Comparison of ENCODE assay signal across 9 mouse cellular contexts in the genomic region with DNA sequence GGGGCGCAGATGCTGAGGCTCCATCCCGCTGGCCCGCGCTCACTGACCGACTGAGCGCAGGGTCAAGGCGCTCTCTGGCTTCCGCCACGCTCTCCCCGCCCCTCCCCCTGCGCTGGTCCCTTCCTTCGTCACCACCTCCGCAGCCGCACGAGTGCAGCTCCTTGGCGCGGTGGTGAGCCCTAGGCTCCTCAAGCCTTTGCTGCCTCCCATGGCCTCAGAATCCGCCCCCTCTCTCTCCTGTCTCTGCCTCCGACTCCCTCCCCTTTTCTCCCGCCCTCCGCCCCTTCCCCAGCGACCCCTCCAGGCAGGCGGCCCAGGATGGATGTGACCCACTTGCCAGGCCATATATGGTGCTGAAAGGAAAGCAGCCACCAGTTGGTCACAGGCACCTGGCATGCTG. TPM values are rescaled to one million over a fixed set of nuclear protein-coding genes. Genes with fewer than 3 reads are reported as not detected.
DNase-seq lines count a peak whose midpoint lies in the region; ATAC-seq lines count a peak whose summit lies in the region.
"Not testable (repeated sequence)": the region's sequence is repeated elsewhere in the genome, so short reads cannot be mapped to it uniquely, and the experiment has no call there.
"Had no signal": no experiment of that assay in that cellular context is flagged by ENCODE, and none has a peak within 500 bp of the region (broad histone marks: within the 10 kb centered on the region; RNA-seq: fewer than 3 reads in every experiment).

Gm3248 (minus strand) TSS at position 111 of the 400 bp plus-strand sequence.

- H3K9ac ChIP-seq in ES-E14 (ENCODE audit: insufficient read depth, low read depth, low read length, poor library complexity, severe bottlenecking) = peak within 1 kb of the TSS; percentile 18; the same call in 1 of the 2 replicates
- peak within 1 kb of the TSS; percentile 60 for H3K9ac ChIP-seq in forebrain, embryonic 16.5 days (replicated peaks; ENCODE audit: low read depth, low read length)
- 0 out of 2 replicates have a peak within 1 kb of the TSS, but pooled peaks have one; percentile 22 for H3K9ac ChIP-seq in kidney, embryonic 16.5 days (replicated peaks; ENCODE audit: low read length)
- not testable (repeated sequence) for H3K9ac ChIP-seq in limb, embryonic 15.5 days; stomach, embryonic 15.5 days
- peak within 1 kb of the TSS; percentile 63 for H3K9ac ChIP-seq in midbrain, embryonic 13.5 days (replicated peaks)

- not testable (repeated sequence) for H3K4me1 ChIP-seq in ES-E14 (ENCODE audit: control insufficient read depth in 2 of 2, insufficient read depth in 2 of 2, low read length in 2 of 2, poor library complexity in 1 of 2); forebrain, embryonic 16.5 days (replicated peaks; ENCODE audit: control insufficient read depth, insufficient read depth, low read length); kidney, embryonic 16.5 days (ENCODE audit: insufficient read depth, low read length); limb, embryonic 15.5 days; midbrain, embryonic 13.5 days (replicated peaks); stomach, embryonic 15.5 days

- not testable (repeated sequence) for ATAC-seq in forebrain, embryonic 16.5 days; kidney, embryonic 16.5 days (ENCODE audit: low FRiP score, low TSS enrichment); limb, embryonic 15.5 days (ENCODE audit: insufficient number of reproducible peaks, low FRiP score, low TSS enrichment, low read depth); stomach, embryonic 15.5 days (ENCODE audit: insufficient read depth, low FRiP score, low read depth)
- ATAC-seq in midbrain, embryonic 13.5 days = peak; percentile 79

- in situ Hi-C loops in ES-E14 (cut with MboI; ENCODE audit: low sequenced_read_pairs in 2 of 2, unreplicated experiment in 2 of 2) = not testable (repeated sequence)

- intact Hi-C loops in heart, postnatal 10 days (cut with DNase I) = not testable (repeated sequence)

- peak; percentile 27 for DNase-seq in ES-E14 (ENCODE audit: low read depth, low spot score)
- DNase-seq in cerebellum, postnatal 10 days = peak; percentile 56 to 64
- peak; percentile 23 to 32 for DNase-seq in heart, postnatal 10 days

- not testable (repeated sequence) for H3K36me3 ChIP-seq in ES-E14 (ENCODE audit: control insufficient read depth, insufficient read depth, low read length, poor library complexity, severe bottlenecking); forebrain, embryonic 16.5 days (ENCODE audit: control insufficient read depth, insufficient read depth); kidney, embryonic 16.5 days (ENCODE audit: insufficient read depth, low read length); limb, embryonic 15.5 days; midbrain, embryonic 13.5 days; stomach, embryonic 15.5 days

- H3K27me3 ChIP-seq in forebrain, embryonic 16.5 days (replicated peaks; ENCODE audit: control insufficient read depth, insufficient read depth, low read length); kidney, embryonic 16.5 days (ENCODE audit: insufficient read depth, low read length); limb, embryonic 15.5 days; midbrain, embryonic 13.5 days; stomach, embryonic 15.5 days (replicated peaks): not testable (repeated sequence)

- H3K27ac ChIP-seq in ES-E14 (ENCODE audit: insufficient read depth, low read depth, low read length, poor library complexity, severe bottlenecking); forebrain, embryonic 16.5 days (ENCODE audit: low read length); kidney, embryonic 16.5 days (ENCODE audit: low read length); limb, embryonic 15.5 days; midbrain, embryonic 13.5 days; stomach, embryonic 15.5 days: not testable (repeated sequence)

- peak within 1 kb of the TSS; percentile 70 for H3K4me2 ChIP-seq in forebrain, embryonic 16.5 days (ENCODE audit: low read length)
- H3K4me2 ChIP-seq in kidney, embryonic 16.5 days (replicated peaks; ENCODE audit: low read depth, low read length) = peak within 1 kb of the TSS; percentile 69
- peak within 1 kb of the TSS; percentile 72 for H3K4me2 ChIP-seq in limb, embryonic 15.5 days
- peak within 1 kb of the TSS; percentile 77 for H3K4me2 ChIP-seq in midbrain, embryonic 13.5 days (replicated peaks)
- H3K4me2 ChIP-seq in stomach, embryonic 15.5 days = peak within 1 kb of the TSS; percentile 81

- H3K9me3 ChIP-seq in ES-E14 (ENCODE audit: control insufficient read depth, insufficient read depth, low read depth, low read length); forebrain, embryonic 16.5 days (ENCODE audit: control insufficient read depth, low read length); kidney, embryonic 16.5 days (ENCODE audit: low read length); limb, embryonic 15.5 days; midbrain, embryonic 13.5 days; stomach, embryonic 15.5 days: not testable (repeated sequence)

- WGBS in forebrain, embryonic 16.5 days = 2% methylated on average over 12 of the region's 23 CpGs
- WGBS in kidney, embryonic 16.5 days = 3% methylated on average over 12 of the region's 23 CpGs
- 0% methylated on average over 11 of the region's 23 CpGs for WGBS in limb, embryonic 15.5 days
- WGBS in midbrain, embryonic 13.5 days = 1% methylated on average over 13 of the region's 23 CpGs
- 0% methylated on average over 15 of the region's 23 CpGs for WGBS in stomach, embryonic 15.5 days

- H3K4me3 ChIP-seq in ES-E14 (ENCODE audit: insufficient read depth in 1 of 2, low read depth in 1 of 2, low read length in 2 of 2, poor library complexity in 1 of 2, severe bottlenecking in 1 of 2) = peak within 1 kb of the TSS; percentile 56 to 64
- peak within 1 kb of the TSS; percentile 51 for H3K4me3 ChIP-seq in forebrain, embryonic 16.5 days (replicated peaks; ENCODE audit: low read length)
- peak within 1 kb of the TSS; percentile 47 for H3K4me3 ChIP-seq in kidney, embryonic 16.5 days (ENCODE audit: low read length)
- peak within 1 kb of the TSS; percentile 41 for H3K4me3 ChIP-seq in limb, embryonic 15.5 days
- peak within 1 kb of the TSS; percentile 54 for H3K4me3 ChIP-seq in midbrain, embryonic 13.5 days (replicated peaks)
- peak within 1 kb of the TSS; percentile 45 for H3K4me3 ChIP-seq in stomach, embryonic 15.5 days (replicated peaks)

RNA-seq across cellular contexts. Expression of gene Gm3248, which starts in this region (rescaled TPM):
- total RNA-seq in ES-E14 (2012; rRNA removed) = 0.37 and 0.40 TPM in 2 replicates
- polyA plus RNA-seq in forebrain, embryonic 16.5 days (2015; fragmentation: Nextera tagmentation; extraction: Ambion mirVana) = 2.1 and 2.2 TPM in 2 replicates
- under 1 TPM; 0.57 to 0.81 TPM for total RNA-seq in heart, postnatal 10 days (2021)
- polyA plus RNA-seq in kidney, embryonic 16.5 days (2015; fragmentation: Nextera tagmentation; extraction: Ambion mirVana) = 0.27 and 0.41 TPM in 2 replicates
- 0.29 and 0.35 TPM in 2 replicates for polyA plus RNA-seq in limb, embryonic 15.5 days (2015; fragmentation: Nextera tagmentation; extraction: Ambion mirVana)
- polyA plus RNA-seq in midbrain, embryonic 13.5 days (2015; fragmentation: Nextera tagmentation; extraction: Ambion mirVana) = 1.7 and 1.9 TPM in 2 replicates
- polyA plus RNA-seq in stomach, embryonic 15.5 days (2015; fragmentation: Nextera tagmentation; extraction: Ambion mirVana) = 0.73 and 1.0 TPM in 2 replicates
- polyA plus RNA-seq: C2C12 had no signal

Comparison
In these comparisons a context has a peak if more than half of its experiments do, and no peak if none do; other contexts are left out.
1. Peak in DNase-seq, H3K4me3 ChIP-seq and H3K9ac ChIP-seq in ES-E14; RNA of the gene not detected or under 1 TPM.
2. Peak in DNase-seq in heart, postnatal 10 days; RNA of the gene not detected or under 1 TPM.